Mouse (Mus musculus) bone marrow macrophage, adult 2 months (primary cell): ENCODE results near the gene Pbx2. TPM values are rescaled to one million over a fixed set of nuclear protein-coding genes. Genes with fewer than 3 reads are reported as not detected.

Experiments
- H3K27ac ChIP-seq: 2 replicates; pipeline ENCODE4 v1.5.1; 2012; ENCODE audit warnings: low read depth, low read length; ENCODE audit not compliant: insufficient read depth
- H3K4me1 ChIP-seq: 2 replicates; pipeline ENCODE4 v1.6.1; 2012; ENCODE audit warnings: low read length; ENCODE audit not compliant: control insufficient read depth, insufficient read depth
- H3K4me3 ChIP-seq: 2 replicates; pipeline ENCODE4 v1.5.1; 2012; ENCODE audit warnings: mild to moderate bottlenecking, low read length, moderate library complexity; ENCODE audit not compliant: insufficient read depth
- CTCF ChIP-seq: IDR thresholded peaks from 2 replicates; pipeline ENCODE4 v1.5.1; 2012; ENCODE audit warnings: low read depth, mild to moderate bottlenecking, low read length, moderate library complexity
- POLR2A ChIP-seq: IDR thresholded peaks from 2 replicates; pipeline ENCODE4 v1.6.1; 2012; ENCODE audit warnings: mild to moderate bottlenecking, low read depth, low read length, borderline replicate concordance
- polyA plus RNA-seq: library from polyadenylated mRNA; stranded (reverse); fragments of >200 nt; gene quantifications from 2 replicates; pipeline ENCODE4 v1.2.4, GENCODE M21; 2012; ENCODE audit not compliant: missing spikeins, insufficient read depth, insufficient read length

The Pbx2 gene
- polyA plus RNA-seq, 1 experiment, result 85.9 TPM

- Histone ChIP-seq H3K4me3 (no peak overlapping the region), H3K27ac (no peak overlapping the region), H3K4me1 (peaks cover 10% of the 10 kb centered on the region)
- TF ChIP-seq CTCF (no peak), POLR2A (no peak)
Measured at GRCm38 (mm10) chr17:34576577-34576976, 14.5 kb upstream of the Pbx2 start.

GRCm38 (mm10) chr17:34578070-34578469 lies 13.0 kb upstream of the Pbx2 start:
- no peak overlapping the region for H3K4me3 ChIP-seq
- TF ChIP-seq CTCF (no peak), POLR2A (no peak)
- H3K27ac ChIP-seq, result no peak overlapping the region
- peaks cover 10% of the 10 kb centered on the region for H3K4me1 ChIP-seq

DNA sequence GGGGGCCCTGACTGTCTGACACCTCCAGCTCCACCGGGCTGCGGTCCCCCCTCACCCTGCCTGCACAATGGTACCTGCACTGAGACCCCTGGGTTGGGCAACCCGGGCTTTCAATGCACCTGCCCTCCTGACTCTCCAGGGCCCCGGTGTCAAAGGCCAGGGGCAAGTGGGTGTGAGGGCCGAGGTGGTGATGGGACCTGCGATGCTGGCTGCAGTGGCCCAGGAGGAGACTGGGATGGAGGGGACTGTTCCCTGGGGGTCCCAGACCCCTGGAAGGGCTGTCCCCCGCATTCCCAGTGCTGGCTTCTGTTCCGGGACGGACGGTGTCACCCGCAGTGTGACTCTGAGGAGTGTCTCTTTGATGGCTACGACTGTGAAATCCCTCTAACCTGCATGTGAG lies 8.5 kb upstream of the Pbx2 start:
- TF ChIP-seq POLR2A, result no peak
- TF ChIP-seq CTCF, result no peak
- H3K4me1 ChIP-seq, result peaks cover 12% of the 10 kb centered on the region
- no peak overlapping the region for H3K4me3 ChIP-seq
- H3K27ac ChIP-seq, result no peak overlapping the region

GRCm38 (mm10) chr17:34583397-34583796 lies 7.7 kb upstream of the Pbx2 start:
- Histone ChIP-seq H3K4me1 (peaks cover 4% of the 10 kb centered on the region; the same call in 1 of the 2 replicates), H3K27ac (no peak overlapping the region), H3K4me3 (no peak overlapping the region)
- TF ChIP-seq CTCF, result no peak
- TF ChIP-seq POLR2A, result no peak

DNA sequence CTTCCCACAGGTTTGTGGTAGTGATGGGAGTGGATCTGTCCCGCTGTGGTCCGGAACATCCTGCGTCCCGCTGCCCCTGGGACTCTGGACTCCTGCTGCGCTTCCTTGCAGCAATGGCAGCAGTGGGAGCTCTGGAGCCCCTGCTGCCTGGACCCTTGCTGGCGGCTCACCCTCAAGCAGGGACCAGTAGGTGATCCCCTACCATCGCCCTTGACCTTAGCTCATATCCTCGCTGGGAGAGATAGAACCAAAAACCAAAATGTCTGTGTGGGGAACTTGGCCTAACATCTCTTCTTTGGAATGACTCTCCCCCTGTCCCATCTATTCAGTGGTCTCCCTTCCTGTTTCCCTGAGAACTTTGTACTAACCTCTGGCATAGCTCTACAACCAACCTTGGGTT lies 7.2 kb upstream of the Pbx2 start:
- TF ChIP-seq CTCF (no peak), POLR2A (no peak)
- Histone ChIP-seq H3K4me3 (no peak overlapping the region), H3K27ac (no peak overlapping the region), H3K4me1 (peaks cover 7% of the 10 kb centered on the region)

DNA sequence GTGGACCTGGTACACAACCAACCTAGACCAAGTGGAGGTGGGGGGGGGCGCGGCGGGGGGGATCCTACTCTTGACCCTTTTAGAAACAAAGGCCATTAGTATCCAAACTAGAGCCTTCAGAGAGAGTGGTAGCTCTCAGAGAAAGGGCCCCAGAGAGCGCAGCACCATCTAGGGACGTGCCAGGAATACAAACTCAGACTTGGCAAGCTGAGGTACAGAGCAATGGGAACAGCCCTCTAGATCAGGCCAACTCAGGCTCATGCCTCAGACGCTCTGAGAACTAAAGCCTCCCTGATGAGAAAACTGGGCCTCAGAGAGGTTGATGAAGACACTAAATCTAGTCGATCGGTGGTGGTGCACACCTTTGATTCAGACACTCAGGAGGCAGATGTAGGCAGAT lies 5.9 kb upstream of the Pbx2 start:
- peaks cover 12% of the 10 kb centered on the region for H3K4me1 ChIP-seq
- H3K27ac ChIP-seq, result no peak overlapping the region
- no peak for TF ChIP-seq POLR2A
- no peak for TF ChIP-seq CTCF
- H3K4me3 ChIP-seq, result no peak overlapping the region

GRCm38 (mm10) chr17:34585877-34586771 lies 4.9 kb upstream of the Pbx2 start:
- TF ChIP-seq CTCF (no peak), POLR2A (no peak)
- Histone ChIP-seq H3K27ac (no peak overlapping the region), H3K4me1 (peaks cover 16% of the 10 kb centered on the region), H3K4me3 (peak overlapping the region; percentile 83)

GRCm38 (mm10) chr17:34586796-34587422 lies 4.2 kb upstream of the Pbx2 start:
- peaks cover 17% of the 10 kb centered on the region for H3K4me1 ChIP-seq
- TF ChIP-seq POLR2A (no peak), CTCF (no peak)
- H3K4me3 ChIP-seq, result peak overlapping the region; percentile 83
- peak overlapping the region; percentile 62 for H3K27ac ChIP-seq

GRCm38 (mm10) chr17:34587423-34587811 lies 3.6 kb upstream of the Pbx2 start:
- H3K27ac ChIP-seq, result peak overlapping the region; percentile 67

GRCm38 (mm10) chr17:34587814-34588213 lies 3.3 kb upstream of the Pbx2 start:
- H3K27ac ChIP-seq, result peak overlapping the region; percentile 67
- TF ChIP-seq CTCF (no peak), POLR2A (no peak)
- H3K4me1 ChIP-seq, result peaks cover 17% of the 10 kb centered on the region

More at GRCm38 (mm10) chr17:34587423-34587811, 3.6 kb upstream of the Pbx2 start:
- H3K4me3 ChIP-seq, result peak overlapping the region; percentile 83
- no peak for TF ChIP-seq POLR2A
- no peak for TF ChIP-seq CTCF
- H3K4me1 ChIP-seq, result peaks cover 17% of the 10 kb centered on the region

More at GRCm38 (mm10) chr17:34587814-34588213, 3.3 kb upstream of the Pbx2 start:
- peak overlapping the region; percentile 83 for H3K4me3 ChIP-seq
